Mouse (Mus musculus) neural tube, embryonic 14.5 days (tissue): ENCODE measurements around the gene Lrrc49. TPM values are rescaled to one million over a fixed set of nuclear protein-coding genes. Genes with fewer than 3 reads are reported as not detected.

ENCODE experiments used
- ATAC-seq: fragments of 200-750 bp; cut with Nextera tagmentation; 2 replicates; pipeline ENCODE4 v1.8.0; 2017; ENCODE audit warnings: low read depth, mild to moderate bottlenecking, moderate TSS enrichment, moderate library complexity
- H3K27ac ChIP-seq: fragments of 300-500 bp; sonication (generic); 2 replicates; pipeline ENCODE4 v1.5.1; 2014; ENCODE audit warnings: low read depth, mild to moderate bottlenecking, control low read depth, low read length, moderate library complexity, mixed read lengths
- H3K27me3 ChIP-seq: fragments of 300-500 bp; sonication (generic); 2 replicates; pipeline ENCODE4 v1.6.1; 2014; ENCODE audit warnings: low read length; ENCODE audit not compliant: control insufficient read depth, insufficient read depth
- H3K36me3 ChIP-seq: fragments of 300-500 bp; sonication (generic); 2 replicates; pipeline ENCODE4 v1.6.1; 2014; ENCODE audit warnings: low read length, mixed read lengths; ENCODE audit not compliant: control insufficient read depth, insufficient read depth
- H3K4me1 ChIP-seq: fragments of 300-500 bp; sonication (generic); 2 replicates; pipeline ENCODE4 v1.6.1; 2014; ENCODE audit warnings: low read length; ENCODE audit not compliant: control insufficient read depth, insufficient read depth
- H3K4me2 ChIP-seq: fragments of 300-500 bp; sonication (generic); 2 replicates; pipeline ENCODE4 v1.6.1; 2014; ENCODE audit warnings: mild to moderate bottlenecking, low read depth, low read length, control low read depth
- H3K4me3 ChIP-seq: fragments of 300-500 bp; sonication (generic); 2 replicates; pipeline ENCODE4 v1.5.1; 2014; ENCODE audit warnings: low read depth, low read length, control low read depth, mixed read lengths
- H3K9ac ChIP-seq: fragments of 300-500 bp; sonication (generic); replicated peaks from 2 replicates; pipeline ENCODE4 v1.6.1; 2014; ENCODE audit warnings: low read depth, mild to moderate bottlenecking, control low read depth, low read length, mixed read lengths
- H3K9me3 ChIP-seq: fragments of 300-500 bp; sonication (generic); 2 replicates; pipeline ENCODE4 v1.6.1; 2016; ENCODE audit warnings: low read length; ENCODE audit not compliant: control insufficient read depth
- WGBS: fragments of 180-500 bp; shearing (Covaris S2); extraction: QIAGEN DNeasy Blood & Tissue Kit; methylation state at CpG from one replicate; pipeline ENCODE4 v1.1.7; 2014; 5-methylcytosine and 5-hydroxymethylcytosine counted together
- polyA plus RNA-seq: library from polyadenylated mRNA; unstranded; fragments of >200 nt; fragmentation: Nextera tagmentation; extraction: Ambion mirVana; gene quantifications from 2 replicates; pipeline ENCODE4 v1.2.1, GENCODE M21; 2014

The Lrrc49 gene
- polyA plus RNA-seq, 1 experiment from 2014 or later, result 91.0 TPM

DNA sequence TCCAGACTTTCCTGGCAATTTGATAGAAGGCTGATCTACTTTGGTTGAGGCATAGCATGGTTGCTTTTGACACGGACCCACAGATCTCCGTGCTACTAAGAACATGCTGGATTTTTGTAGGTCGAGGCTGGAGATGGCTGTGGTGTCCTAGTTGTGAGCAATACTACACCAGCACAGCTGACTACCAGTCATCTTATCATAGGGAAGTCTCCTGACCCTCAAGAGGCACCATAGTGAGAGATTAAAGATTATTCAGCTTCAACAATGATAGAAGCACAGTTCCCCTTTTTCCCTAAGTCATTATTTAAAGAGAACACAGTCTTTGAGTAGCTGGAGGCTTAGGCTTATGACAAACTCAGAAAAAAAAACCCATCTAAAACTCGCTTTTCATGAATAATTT is 87.7 kb downstream of the Lrrc49 start:
- ATAC-seq, result no peak
- H3K9ac ChIP-seq, result no peak overlapping the region
- no peak overlapping the region for H3K4me3 ChIP-seq
- no peak overlapping the region for H3K4me2 ChIP-seq
- WGBS, result 94% methylated on average over 4 of the region's 4 CpGs
- H3K4me1 ChIP-seq, result no peaks in the 10 kb centered on the region
- H3K27ac ChIP-seq, result no peak overlapping the region
- H3K9me3 ChIP-seq, result no peaks in the 10 kb centered on the region
- peaks cover 16% of the 10 kb centered on the region for H3K36me3 ChIP-seq
- no peaks in the 10 kb centered on the region for H3K27me3 ChIP-seq

GRCm38 (mm10) chr9:60599489-60599888 is 88.5 kb downstream of the Lrrc49 start:
- Histone ChIP-seq H3K9me3 (no peaks in the 10 kb centered on the region), H3K36me3 (peaks cover 16% of the 10 kb centered on the region), H3K27me3 (no peaks in the 10 kb centered on the region), H3K4me3 (no peak overlapping the region), H3K4me1 (no peaks in the 10 kb centered on the region), H3K4me2 (no peak overlapping the region), H3K9ac (no peak overlapping the region), H3K27ac (no peak overlapping the region)
- WGBS, result 64% methylated on average over 2 of the region's 2 CpGs
- ATAC-seq, result no peak

DNA sequence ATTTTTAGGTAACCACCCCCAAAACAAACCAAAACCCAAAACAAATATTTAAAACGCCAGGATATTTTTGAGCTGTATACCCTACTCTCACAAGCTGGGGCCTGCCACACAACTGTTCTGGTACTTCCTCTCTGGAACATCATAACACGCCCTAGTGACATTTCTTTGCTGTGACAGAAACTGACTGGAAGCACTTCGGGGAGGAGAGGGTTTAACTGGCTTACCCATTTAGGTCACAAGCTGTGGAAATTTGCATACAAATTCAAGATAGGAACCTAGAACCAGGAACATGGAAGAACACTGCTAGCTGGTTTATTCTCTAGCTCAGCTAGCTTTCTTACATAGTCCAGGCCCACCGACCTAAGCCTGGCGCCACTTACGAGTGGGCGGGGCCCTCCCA is 92.6 kb downstream of the Lrrc49 start:
- no peak for ATAC-seq
- Histone ChIP-seq H3K27me3 (no peaks in the 10 kb centered on the region), H3K27ac (no peak overlapping the region), H3K36me3 (peaks cover 23% of the 10 kb centered on the region), H3K4me3 (no peak overlapping the region), H3K4me2 (no peak overlapping the region), H3K9ac (no peak overlapping the region), H3K4me1 (no peaks in the 10 kb centered on the region), H3K9me3 (no peaks in the 10 kb centered on the region)
- 80% methylated on average over 7 of the region's 7 CpGs for WGBS

DNA sequence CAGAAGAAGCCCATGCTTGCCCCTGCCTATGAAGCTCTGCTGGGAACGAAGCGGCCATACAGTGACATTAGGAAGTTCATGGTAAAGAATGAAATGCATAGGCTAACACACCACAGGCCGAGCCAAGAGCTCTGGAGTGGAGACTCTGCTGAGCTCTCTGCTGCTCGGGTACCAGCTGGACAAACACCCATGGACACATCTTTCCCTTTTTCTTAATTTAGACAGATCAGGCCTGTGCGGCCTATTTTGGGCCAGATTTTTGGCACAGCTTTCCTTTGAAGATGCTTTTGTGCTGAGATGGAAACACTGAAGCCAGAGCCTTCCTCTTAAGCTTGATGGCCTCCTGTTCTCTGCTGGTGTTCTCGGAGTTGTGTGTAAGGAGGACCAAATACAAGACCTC is 95.0 kb downstream of the Lrrc49 start:
- Histone ChIP-seq H3K9me3 (no peaks in the 10 kb centered on the region), H3K36me3 (peaks cover 21% of the 10 kb centered on the region; the same call in 1 of the 2 replicates), H3K4me3 (no peak overlapping the region), H3K4me1 (no peaks in the 10 kb centered on the region), H3K9ac (no peak overlapping the region), H3K27me3 (no peaks in the 10 kb centered on the region), H3K4me2 (no peak overlapping the region), H3K27ac (peak overlapping the region; percentile 48; the same call in 1 of the 2 replicates)
- no peak for ATAC-seq
- 83% methylated on average over 6 of the region's 6 CpGs for WGBS

DNA sequence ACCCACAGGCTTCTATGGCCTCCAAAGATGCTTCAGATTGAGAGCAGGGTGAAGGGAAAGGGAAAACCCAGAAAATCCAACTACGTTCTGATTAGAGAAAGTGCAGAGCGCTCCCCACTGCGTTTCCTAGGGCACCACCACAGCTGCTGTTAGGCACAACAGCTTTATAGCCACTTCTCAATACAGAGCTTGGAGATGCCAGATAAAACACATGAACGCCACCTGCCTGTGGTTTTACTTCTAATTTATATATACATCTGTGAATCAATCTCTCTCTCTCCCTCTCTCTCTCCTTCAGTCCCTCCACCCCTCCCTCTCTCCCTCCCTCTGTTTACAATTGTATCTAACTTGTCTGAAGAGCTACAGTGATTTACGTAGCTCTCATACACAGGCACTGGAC is 95.6 kb downstream of the Lrrc49 start:
- H3K9ac ChIP-seq, result no peak overlapping the region
- H3K4me3 ChIP-seq, result no peak overlapping the region
- no peak for ATAC-seq
- H3K4me1 ChIP-seq, result no peaks in the 10 kb centered on the region
- H3K27me3 ChIP-seq, result no peaks in the 10 kb centered on the region
- WGBS, result 65% methylated on average over 5 of the region's 5 CpGs
- no peak overlapping the region for H3K4me2 ChIP-seq
- H3K36me3 ChIP-seq, result peaks cover 22% of the 10 kb centered on the region; the same call in 1 of the 2 replicates
- H3K27ac ChIP-seq, result no peak overlapping the region
- H3K9me3 ChIP-seq, result no peaks in the 10 kb centered on the region

- no peak overlapping the region for H3K9ac ChIP-seq
- H3K4me3 ChIP-seq, result no peak overlapping the region
- H3K9me3 ChIP-seq, result no peaks in the 10 kb centered on the region
- 97% methylated on average over 8 of the region's 8 CpGs for WGBS
- H3K4me1 ChIP-seq, result no peaks in the 10 kb centered on the region
- H3K4me2 ChIP-seq, result no peak overlapping the region
- H3K27me3 ChIP-seq, result no peaks in the 10 kb centered on the region
- no peak overlapping the region for H3K27ac ChIP-seq
- H3K36me3 ChIP-seq, result peaks cover 30% of the 10 kb centered on the region; the same call in 1 of the 2 replicates
- no peak for ATAC-seq
These were observed 96.9 kb downstream of the Lrrc49 start for GRCm38 (mm10) chr9:60590871-60591624.

- no peak overlapping the region for H3K9ac ChIP-seq
- H3K27me3 ChIP-seq, result no peaks in the 10 kb centered on the region
- 90% methylated on average over 10 of the region's 10 CpGs for WGBS
- no peak overlapping the region for H3K4me2 ChIP-seq
- H3K27ac ChIP-seq, result no peak overlapping the region
- peaks cover 30% of the 10 kb centered on the region for H3K36me3 ChIP-seq
- H3K4me1 ChIP-seq, result no peaks in the 10 kb centered on the region
- H3K4me3 ChIP-seq, result no peak overlapping the region
- no peaks in the 10 kb centered on the region for H3K9me3 ChIP-seq
- no peak for ATAC-seq
These were observed 99.0 kb downstream of the Lrrc49 start for GRCm38 (mm10) chr9:60588914-60589313.

DNA sequence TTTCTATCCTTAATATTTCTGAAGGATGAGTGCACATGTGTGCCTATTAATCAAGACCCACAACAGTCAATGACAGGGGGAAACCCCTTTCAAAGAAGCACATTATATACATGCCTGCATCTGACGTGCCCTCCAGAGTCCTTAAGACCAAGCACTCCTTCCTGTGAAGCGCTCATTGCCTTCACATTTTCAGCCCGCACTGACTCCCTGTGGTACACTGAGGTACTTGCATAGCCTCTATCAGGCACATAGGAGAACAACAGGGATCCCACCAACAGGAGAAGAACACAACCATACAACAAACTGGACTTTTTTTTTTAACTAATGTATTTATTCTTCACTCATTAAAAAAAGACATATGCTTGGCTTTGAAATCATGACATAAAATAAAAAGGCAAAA is 101.0 kb downstream of the Lrrc49 start:
- H3K9ac ChIP-seq, result no peak overlapping the region
- no peaks in the 10 kb centered on the region for H3K4me1 ChIP-seq
- WGBS, result 85% methylated on average over 3 of the region's 3 CpGs
- no peak for ATAC-seq
- H3K9me3 ChIP-seq, result no peaks in the 10 kb centered on the region
- H3K4me2 ChIP-seq, result no peak overlapping the region
- no peak overlapping the region for H3K27ac ChIP-seq
- no peak overlapping the region for H3K4me3 ChIP-seq
- peaks cover 25% of the 10 kb centered on the region for H3K36me3 ChIP-seq
- H3K27me3 ChIP-seq, result no peaks in the 10 kb centered on the region

DNA sequence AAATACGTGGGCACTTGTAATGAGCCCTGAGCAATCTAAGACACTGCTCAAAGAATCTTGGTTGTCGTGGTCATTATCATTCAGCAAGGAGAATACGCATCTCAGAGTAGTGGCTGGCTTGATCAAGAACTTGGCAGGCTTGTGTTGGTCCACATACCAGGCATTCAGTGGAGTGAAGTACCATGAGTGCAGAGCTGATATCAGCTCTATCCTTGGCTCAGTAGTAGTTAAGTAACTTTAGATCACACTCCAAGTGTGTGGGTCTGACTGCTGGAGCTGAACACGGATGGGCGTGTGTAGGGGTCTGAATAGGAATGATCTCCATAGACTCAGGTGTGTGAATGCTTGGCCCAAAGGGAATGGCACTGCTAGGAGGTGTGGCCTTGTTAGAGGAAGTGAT is 102.8 kb downstream of the Lrrc49 start:
- H3K9ac ChIP-seq, result no peak overlapping the region
- ATAC-seq, result no peak
- H3K36me3 ChIP-seq, result peaks cover 22% of the 10 kb centered on the region
- no peak overlapping the region for H3K4me2 ChIP-seq
- no peaks in the 10 kb centered on the region for H3K9me3 ChIP-seq
- H3K4me3 ChIP-seq, result no peak overlapping the region
- H3K4me1 ChIP-seq, result no peaks in the 10 kb centered on the region
- no peak overlapping the region for H3K27ac ChIP-seq
- no peaks in the 10 kb centered on the region for H3K27me3 ChIP-seq
- WGBS, result 93% methylated on average over 5 of the region's 5 CpGs
